Mouse (Mus musculus) mouse embryonic stem cell (cell line): Measurements from ENCODE around the gene Bmp5.

Experiments
- in situ Hi-C, 2 experiments: fragments of 300-500 bp; cut with MboI; formaldehyde crosslinking; loops; 1 replicate in 1 of 2; 3 replicates in 1 of 2; pipeline ENCODE4 v1.14.3; 2019 to 2020; ENCODE audit warnings: low sequenced_read_pairs in 2 of 2, low pct_unique_long_range_greater_than_20kb in 1 of 2, mixed read lengths in 1 of 2; ENCODE audit not compliant: unreplicated experiment in 1 of 2

The Bmp5 gene

DNA sequence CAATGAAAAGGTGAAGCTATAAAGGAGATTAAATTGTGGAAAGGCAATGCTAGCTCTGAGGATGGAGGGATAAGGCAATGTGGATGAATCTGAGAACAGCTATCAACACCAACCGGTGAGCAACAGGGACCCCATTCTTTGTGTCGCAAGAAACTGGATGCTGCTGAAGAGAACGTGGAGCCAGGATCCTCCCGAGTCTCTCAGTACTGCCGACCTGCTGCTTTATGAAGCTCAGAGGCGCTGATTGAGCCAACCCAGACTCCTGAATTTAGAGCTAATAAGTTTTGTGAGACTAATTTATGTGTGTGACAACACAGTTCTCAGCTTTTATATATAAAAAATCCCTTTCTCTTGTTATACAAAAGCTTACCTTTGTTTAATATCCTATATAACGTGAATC lies 136.4 kb downstream of the Bmp5 start:
- in situ Hi-C loops: no loop called here

DNA sequence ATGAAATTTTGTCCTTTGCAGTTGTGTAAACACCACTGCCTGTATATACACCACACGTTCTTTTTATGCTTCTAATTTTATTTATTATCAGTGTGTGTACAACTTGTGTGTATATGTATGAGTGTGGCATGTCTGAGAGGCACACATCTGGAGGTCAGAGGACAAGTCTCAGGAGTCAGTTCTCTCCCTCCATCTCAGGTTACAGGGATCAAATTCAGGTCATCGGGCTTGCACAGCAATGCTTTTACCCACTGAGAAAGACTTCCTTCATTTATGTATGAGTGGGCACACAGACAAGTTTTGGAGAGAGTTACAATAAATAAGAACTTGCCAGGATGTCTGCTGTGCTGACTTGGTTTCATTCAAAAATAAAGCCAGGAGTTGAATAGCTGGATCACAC lies 140.9 kb downstream of the Bmp5 start:
- in situ Hi-C loops: no loop called here

GRCm38 (mm10) chr9:75927196-75927880 lies 152.2 kb downstream of the Bmp5 start:
- in situ Hi-C loops: no loop called here

DNA sequence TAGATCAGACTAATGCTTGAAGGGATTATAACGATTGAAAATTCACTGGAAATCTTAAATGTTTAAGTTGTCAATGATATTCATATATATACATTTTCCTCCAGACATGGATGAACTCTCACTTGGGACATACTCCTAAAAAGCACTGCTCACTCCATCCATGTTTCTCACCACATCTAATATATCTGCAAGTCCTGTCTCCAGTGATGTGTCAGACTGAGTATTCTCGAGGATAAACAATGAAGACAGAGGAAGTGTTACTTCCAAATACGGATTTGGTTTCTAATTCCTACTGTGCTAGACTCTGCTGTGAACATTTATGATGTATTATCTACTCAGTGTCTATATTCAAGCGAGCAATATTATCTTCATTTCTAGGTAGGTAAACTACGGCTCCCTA lies 152.9 kb downstream of the Bmp5 start:
- in situ Hi-C loops: no loop called here

GRCm38 (mm10) chr9:75944663-75945062 lies 169.5 kb downstream of the Bmp5 start:
- in situ Hi-C loops: no loop called here
